In the genomic region with DNA sequence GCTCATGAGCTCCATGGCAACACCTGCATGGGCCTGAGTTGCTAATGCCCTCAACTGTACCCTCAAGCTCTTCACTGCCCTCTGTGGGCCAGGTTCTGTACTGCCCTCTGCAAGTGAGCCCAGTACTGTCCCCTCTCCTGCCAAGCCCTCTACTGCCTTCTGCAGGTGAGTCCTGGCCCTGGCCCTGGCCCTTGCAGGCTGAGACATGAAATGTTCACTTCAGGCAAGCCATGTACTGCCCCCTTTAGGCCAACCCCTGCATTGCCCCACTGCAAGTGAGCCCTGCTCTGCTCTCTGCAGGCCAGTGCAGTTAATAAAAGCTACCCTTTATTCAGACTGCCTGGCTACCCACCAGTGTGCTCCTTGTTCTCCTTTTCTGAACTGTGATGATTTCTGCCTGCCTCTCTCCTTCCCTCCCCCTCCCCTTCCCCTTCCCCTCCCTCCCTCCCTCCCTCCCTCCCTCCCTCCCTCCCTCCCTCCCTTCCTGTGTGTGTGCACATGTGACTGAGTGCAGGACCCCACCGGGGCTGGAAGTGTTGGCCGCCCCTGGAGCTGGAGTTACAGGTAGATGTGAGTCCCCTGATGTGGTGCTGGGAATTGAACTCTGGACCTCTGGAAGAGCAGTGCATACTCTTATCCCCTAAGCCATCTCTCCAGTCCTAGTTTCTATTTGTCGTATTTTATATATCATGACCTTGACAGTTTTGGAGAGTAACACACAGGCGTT, we compare ENCODE assay signal across 8 mouse cellular contexts. TPM values are rescaled to one million over a fixed set of nuclear protein-coding genes. Genes with fewer than 3 reads are reported as not detected.
DNase-seq lines count a peak whose midpoint lies in the region; ATAC-seq and TF ChIP-seq lines count a peak whose summit lies in the region.

No protein-coding gene starts in this region.

- peak; percentile 65 to 78 for DNase-seq in layer of hippocampus, postnatal 14 days (ENCODE audit: low spot score in 2 of 2)
- DNase-seq in layer of hippocampus, adult 9-11 months = no peak
- DNase-seq in G1E (ENCODE audit: low spot score) = no peak
- DNase-seq in brain, embryonic 14.5 days (ENCODE audit: low read depth) = peak; percentile 55
- DNase-seq in forebrain, postnatal 0 days = no peak
- no peak for DNase-seq in liver, embryonic 11.5 days (ENCODE audit: low spot score)
- peak; percentile 17 for DNase-seq in spleen, adult 12 weeks (ENCODE audit: low spot score)
- DNase-seq in layer of hippocampus, adult 18-20 months (ENCODE audit: low spot score in 2 of 2) = no peak

- ATAC-seq in G1E (ENCODE audit: extremely low read depth, insufficient number of reproducible peaks, low FRiP score, poor library complexity, severe bottlenecking) = no peak
- peak; percentile 47 for ATAC-seq in forebrain, postnatal 0 days
- ATAC-seq in liver, embryonic 11.5 days (replicated peaks; ENCODE audit: low FRiP score) = 0 out of 2 replicates have a peak, but pooled peaks have one; percentile 29

- TF ChIP-seq POLR2A in brain, embryonic 14.5 days (IDR thresholded peaks at IDR 0.05; ENCODE audit: borderline replicate concordance, extremely low read depth, insufficient read depth, insufficient read length, poor library complexity, severe bottlenecking) = no peak

- H3K9ac ChIP-seq in forebrain, postnatal 0 days = no peak overlapping the region
- H3K9ac ChIP-seq in liver, embryonic 11.5 days (ENCODE audit: low read depth, low read length) = no peak overlapping the region

- no peak overlapping the region for H3K4me3 ChIP-seq in G1E (ENCODE audit: low read depth, low read length)
- no peak overlapping the region for H3K4me3 ChIP-seq in forebrain, postnatal 0 days (ENCODE audit: low read depth, low read length)
- H3K4me3 ChIP-seq in liver, embryonic 11.5 days (ENCODE audit: low read depth, low read length) = no peak overlapping the region

- H3K4me1 ChIP-seq in G1E (ENCODE audit: insufficient read depth, low read depth, low read length) = no peaks in the 10 kb centered on the region
- H3K4me1 ChIP-seq in forebrain, postnatal 0 days (ENCODE audit: insufficient read depth) = peaks cover 16% of the 10 kb centered on the region; the same call in 1 of the 2 replicates
- peaks cover 2% of the 10 kb centered on the region; the same call in 1 of the 2 replicates for H3K4me1 ChIP-seq in liver, embryonic 11.5 days (replicated peaks; ENCODE audit: control insufficient read depth, insufficient read depth, low read length)

- 92% methylated on average over 4 of the region's 4 CpGs for WGBS in forebrain, postnatal 0 days
- WGBS in liver, embryonic 11.5 days = 64% methylated on average over 4 of the region's 4 CpGs

- TF ChIP-seq CTCF in G1E (IDR thresholded peaks at IDR 0.05; ENCODE audit: low read depth, low read length) = peak; percentile 36; the same call in 1 of the 2 replicates
- peak; percentile 42; the same call in 1 of the 2 replicates for TF ChIP-seq CTCF in brain, embryonic 14.5 days (IDR thresholded peaks at IDR 0.05; ENCODE audit: borderline replicate concordance, extremely low read depth, insufficient read depth, insufficient read length)
- TF ChIP-seq CTCF in forebrain, postnatal 0 days (IDR thresholded peaks at IDR 0.05; ENCODE audit: low read depth) = peak; percentile 73

- H3K9me3 ChIP-seq in G1E (replicated peaks) = no peaks in the 10 kb centered on the region
- no peaks in the 10 kb centered on the region for H3K9me3 ChIP-seq in forebrain, postnatal 0 days (ENCODE audit: low read length)
- no peaks in the 10 kb centered on the region for H3K9me3 ChIP-seq in liver, embryonic 11.5 days (ENCODE audit: control insufficient read depth, low read length)

- H3K4me2 ChIP-seq in forebrain, postnatal 0 days (ENCODE audit: low read depth) = no peak overlapping the region
- H3K4me2 ChIP-seq in liver, embryonic 11.5 days = no peak overlapping the region

- H3K27ac ChIP-seq in forebrain, postnatal 0 days (ENCODE audit: low read depth, low read length) = no peak overlapping the region
- H3K27ac ChIP-seq in liver, embryonic 11.5 days (ENCODE audit: low read depth, low read length) = no peak overlapping the region

- no peaks in the 10 kb centered on the region for H3K36me3 ChIP-seq in G1E (replicated peaks)
- H3K36me3 ChIP-seq in forebrain, postnatal 0 days (ENCODE audit: insufficient read depth) = no peaks in the 10 kb centered on the region
- H3K36me3 ChIP-seq in liver, embryonic 11.5 days (ENCODE audit: control insufficient read depth, insufficient read depth, low read length) = no peaks in the 10 kb centered on the region

- H3K27me3 ChIP-seq in G1E (ENCODE audit: insufficient read depth, low read length) = peaks cover 6% of the 10 kb centered on the region; the same call in 1 of the 2 replicates
- H3K27me3 ChIP-seq in forebrain, postnatal 0 days (ENCODE audit: insufficient read depth, low read length) = no peaks in the 10 kb centered on the region
- H3K27me3 ChIP-seq in liver, embryonic 11.5 days (replicated peaks; ENCODE audit: control insufficient read depth, insufficient read depth, low read length) = no peaks in the 10 kb centered on the region

RNA-seq across cellular contexts. Expression of a gene that starts 9.6 kb away (rescaled TPM):
- total RNA-seq in layer of hippocampus, postnatal 14 days (2021) = 1 to 10 TPM; 1.5 to 2.4 TPM
- not detected in 2 replicates for total RNA-seq in G1E (2014; fragmentation: Nextera tagmentation)
- not detected in 2 replicates for total RNA-seq in G1E (2017)
- not detected in 2 replicates for polyA plus RNA-seq in G1E (2012)
- polyA plus RNA-seq in brain, embryonic 14.5 days (2012; rRNA removed) = not detected in 2 replicates
- total RNA-seq in forebrain, postnatal 0 days (2014; rRNA removed) = not detected in 2 replicates
- polyA plus RNA-seq in forebrain, postnatal 0 days (2015; fragmentation: Nextera tagmentation; extraction: Ambion mirVana) = 0.15 and 0.40 TPM in 2 replicates
- polyA plus RNA-seq in liver, embryonic 11.5 days (2014; fragmentation: Nextera tagmentation; extraction: Ambion mirVana) = not detected in 2 replicates
- under 1 TPM; 0.28 to 0.72 TPM for total RNA-seq in layer of hippocampus, adult 18-20 months (2021)

Comparison
In these comparisons a context has a peak if more than half of its experiments do, and no peak if none do; other contexts are left out.
1. DNase-seq: peak in layer of hippocampus, postnatal 14 days (2 of 2), brain, embryonic 14.5 days (single experiment) and spleen, adult 12 weeks (single experiment); none in layer of hippocampus, adult 9-11 months (single experiment), G1E (single experiment), forebrain, postnatal 0 days (single experiment), liver, embryonic 11.5 days (single experiment) and layer of hippocampus, adult 18-20 months (0 of 2).
2. Peak in every context shown above with its lines, with median percentiles within 50 percentile points of each other: CTCF ChIP-seq.